Mouse (Mus musculus): ENCODE results near the gene Mpp2. TPM values are rescaled to one million over a fixed set of nuclear protein-coding genes. Genes with fewer than 3 reads are reported as not detected.

Mpp2 gene
- polyA plus RNA-seq, 1 experiment: 4.3 TPM

DNA sequence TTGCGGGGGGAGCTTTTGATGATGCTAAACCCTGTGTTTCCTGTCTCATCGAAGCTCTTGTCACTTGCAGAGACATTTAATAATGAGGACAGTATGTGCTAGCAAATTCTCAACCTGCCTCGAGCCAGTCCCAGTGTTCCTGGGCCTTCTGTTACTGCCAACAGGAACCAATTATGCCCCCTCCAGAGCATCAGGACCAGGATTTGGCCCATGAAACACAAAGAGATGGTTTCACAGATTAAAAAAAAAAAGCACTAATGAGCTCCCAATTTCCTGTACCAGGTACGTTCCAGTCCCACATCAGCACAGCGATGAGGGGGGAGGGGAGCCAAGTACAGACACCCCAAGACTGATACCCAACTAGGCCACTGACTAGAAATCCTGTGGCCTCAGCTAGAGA lies 67.1 kb downstream of the Mpp2 start:
- no peak overlapping the region for H3K4me3 ChIP-seq
- H3K27me3 ChIP-seq (ENCODE audit: control insufficient read depth, insufficient read depth, insufficient read length): peaks cover 4% of the 10 kb centered on the region
- TF ChIP-seq CEBPB (IDR thresholded peaks at IDR 0.05; ENCODE audit: insufficient read depth, poor library complexity, severe bottlenecking): no peak
- TF ChIP-seq TCF12 (IDR thresholded peaks at IDR 0.05; ENCODE audit: insufficient read depth, poor library complexity, severe bottlenecking): no peak
- TF ChIP-seq E2F4 (IDR thresholded peaks at IDR 0.05; ENCODE audit: insufficient read depth): no peak
- no peak for TF ChIP-seq REST (IDR thresholded peaks at IDR 0.05; ENCODE audit: insufficient read depth, insufficient read length)
- TF ChIP-seq MYOD1 (IDR thresholded peaks at IDR 0.05; ENCODE audit: control insufficient read depth in 1 of 3, insufficient read length in 2 of 3, low read depth in 2 of 3): no peak
- TF ChIP-seq TCF3 (IDR thresholded peaks at IDR 0.05; ENCODE audit: insufficient read length, low read depth): no peak
- TF ChIP-seq MYOG (IDR thresholded peaks at IDR 0.05; ENCODE audit: control insufficient read depth in 1 of 3, insufficient read depth in 1 of 3, insufficient read length in 2 of 3, low read depth in 2 of 3): no peak
- no peak overlapping the region for H3ac ChIP-seq (ENCODE audit: control insufficient read depth, insufficient read length)
- no peaks in the 10 kb centered on the region for H3K36me3 ChIP-seq (ENCODE audit: control insufficient read depth, insufficient read depth)
- no peak overlapping the region for H3K4me2 ChIP-seq (ENCODE audit: low read depth)
- no peaks in the 10 kb centered on the region for H3K79me2 ChIP-seq (ENCODE audit: control insufficient read depth, insufficient read depth)

DNA sequence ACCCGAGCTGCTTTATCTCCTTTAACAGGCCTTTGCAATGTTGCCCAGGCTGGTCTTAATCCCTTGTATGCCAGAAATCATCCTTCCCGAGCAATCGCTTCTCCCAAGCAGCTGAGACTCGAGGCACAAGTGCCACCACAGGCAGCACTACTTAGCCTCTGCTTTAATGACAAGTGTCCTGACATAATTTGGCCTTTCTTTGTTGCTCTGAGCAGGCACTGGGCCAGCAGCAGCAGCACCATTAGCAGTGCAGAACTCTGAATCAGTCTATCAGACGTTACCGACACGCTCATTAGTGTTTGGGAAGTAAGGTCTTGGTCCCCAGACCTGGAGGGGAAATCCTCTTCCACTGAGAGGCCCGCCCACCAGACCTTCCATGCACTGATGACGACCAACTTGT lies 68.6 kb downstream of the Mpp2 start:
- Histone ChIP-seq H3K27me3 (ENCODE audit: control insufficient read depth, insufficient read depth, insufficient read length) (peaks cover 10% of the 10 kb centered on the region), H3K4me2 (ENCODE audit: low read depth) (no peak overlapping the region), H3ac (ENCODE audit: control insufficient read depth, insufficient read length) (no peak overlapping the region), H3K36me3 (ENCODE audit: control insufficient read depth, insufficient read depth) (no peaks in the 10 kb centered on the region), H3K79me2 (ENCODE audit: control insufficient read depth, insufficient read depth) (no peaks in the 10 kb centered on the region), H3K4me3 (no peak overlapping the region)
- TF ChIP-seq MYOG (IDR thresholded peaks at IDR 0.05; ENCODE audit: control insufficient read depth in 1 of 3, insufficient read depth in 1 of 3, insufficient read length in 2 of 3, low read depth in 2 of 3) (no peak), TCF3 (IDR thresholded peaks at IDR 0.05; ENCODE audit: insufficient read length, low read depth) (no peak), POLR2A (IDR thresholded peaks at IDR 0.05; ENCODE audit: insufficient read length, low read depth) (no peak), E2F4 (IDR thresholded peaks at IDR 0.05; ENCODE audit: insufficient read depth) (no peak), MYOD1 (IDR thresholded peaks at IDR 0.05; ENCODE audit: control insufficient read depth in 1 of 3, insufficient read length in 2 of 3, low read depth in 2 of 3) (no peak), SRF (IDR thresholded peaks at IDR 0.05; ENCODE audit: control insufficient read depth, insufficient read length, low read depth) (no peak), REST (IDR thresholded peaks at IDR 0.05; ENCODE audit: insufficient read depth, insufficient read length) (no peak), TCF12 (IDR thresholded peaks at IDR 0.05; ENCODE audit: insufficient read depth, poor library complexity, severe bottlenecking) (no peak), USF1 (IDR thresholded peaks at IDR 0.05; ENCODE audit: low read depth) (no peak), MAX (IDR thresholded peaks at IDR 0.05; ENCODE audit: low read depth) (no peak)

DNA sequence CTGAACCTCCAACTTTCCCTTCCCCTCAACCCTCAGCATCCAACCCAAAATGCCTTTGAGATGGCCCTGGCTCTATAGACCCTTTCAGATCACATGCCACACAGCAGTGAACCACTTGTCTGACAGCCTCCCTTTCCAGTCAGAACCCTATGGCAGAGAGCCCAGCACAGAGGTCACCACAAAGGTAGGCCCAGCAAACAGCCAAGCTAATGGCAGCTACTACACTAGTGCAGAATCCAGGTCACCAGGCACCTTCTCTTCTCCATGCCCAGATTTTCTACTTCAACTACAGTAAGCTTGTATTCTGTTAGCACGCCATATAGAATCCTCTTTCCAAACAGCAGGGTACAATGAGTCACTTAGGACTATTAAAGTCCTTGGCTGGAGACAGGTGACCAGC lies 72.2 kb downstream of the Mpp2 start:
- no peaks in the 10 kb centered on the region for H3K36me3 ChIP-seq (ENCODE audit: control insufficient read depth, insufficient read depth)
- H3K27me3 ChIP-seq (ENCODE audit: control insufficient read depth, insufficient read depth, insufficient read length): peaks cover 16% of the 10 kb centered on the region
- H3ac ChIP-seq (ENCODE audit: control insufficient read depth, insufficient read length): no peak overlapping the region
- H3K79me2 ChIP-seq (ENCODE audit: control insufficient read depth, insufficient read depth): no peaks in the 10 kb centered on the region
- H3K4me3 ChIP-seq: no peak overlapping the region
- no peak overlapping the region for H3K4me2 ChIP-seq (ENCODE audit: low read depth)
- TF ChIP-seq POLR2A (IDR thresholded peaks at IDR 0.05; ENCODE audit: insufficient read length, low read depth) (no peak), MYOD1 (IDR thresholded peaks at IDR 0.05; ENCODE audit: control insufficient read depth in 1 of 3, insufficient read length in 2 of 3, low read depth in 2 of 3) (no peak), USF1 (IDR thresholded peaks at IDR 0.05; ENCODE audit: low read depth) (no peak), REST (IDR thresholded peaks at IDR 0.05; ENCODE audit: insufficient read depth, insufficient read length) (no peak), TCF12 (IDR thresholded peaks at IDR 0.05; ENCODE audit: insufficient read depth, poor library complexity, severe bottlenecking) (no peak), MYOG (IDR thresholded peaks at IDR 0.05; ENCODE audit: control insufficient read depth in 1 of 3, insufficient read depth in 1 of 3, insufficient read length in 2 of 3, low read depth in 2 of 3) (no peak), SRF (IDR thresholded peaks at IDR 0.05; ENCODE audit: control insufficient read depth, insufficient read length, low read depth) (no peak), CEBPB (IDR thresholded peaks at IDR 0.05; ENCODE audit: insufficient read depth, poor library complexity, severe bottlenecking) (no peak), E2F4 (IDR thresholded peaks at IDR 0.05; ENCODE audit: insufficient read depth) (no peak), POLR2AphosphoS2 (IDR thresholded peaks at IDR 0.05; ENCODE audit: insufficient read length, low read depth) (no peak), MAX (IDR thresholded peaks at IDR 0.05; ENCODE audit: low read depth) (no peak), TCF3 (IDR thresholded peaks at IDR 0.05; ENCODE audit: insufficient read length, low read depth) (no peak)

DNA sequence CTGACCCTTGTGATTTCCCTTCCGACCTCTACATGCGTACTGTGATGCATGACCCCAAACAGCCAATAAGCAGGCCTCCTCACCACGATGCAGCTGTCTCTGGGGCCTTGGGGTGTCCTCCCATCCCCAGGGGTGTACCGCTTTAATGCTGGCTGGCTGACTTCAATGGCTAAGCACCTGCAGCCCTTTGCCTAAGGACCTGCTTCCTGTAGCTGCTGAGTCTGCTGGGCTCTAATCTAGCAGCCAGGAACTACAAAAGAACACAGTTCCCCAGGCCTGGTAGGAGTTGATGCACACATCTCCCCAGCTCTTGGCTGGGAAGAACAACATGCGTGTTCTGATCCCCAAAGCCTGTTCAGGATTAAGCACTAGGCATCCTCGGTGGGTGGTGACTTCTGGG lies 72.8 kb downstream of the Mpp2 start:
- TF ChIP-seq SRF (IDR thresholded peaks at IDR 0.05; ENCODE audit: control insufficient read depth, insufficient read length, low read depth) (no peak), E2F4 (IDR thresholded peaks at IDR 0.05; ENCODE audit: insufficient read depth) (no peak), MYOG (IDR thresholded peaks at IDR 0.05; ENCODE audit: control insufficient read depth in 1 of 3, insufficient read depth in 1 of 3, insufficient read length in 2 of 3, low read depth in 2 of 3) (no peak), USF1 (IDR thresholded peaks at IDR 0.05; ENCODE audit: low read depth) (no peak), POLR2AphosphoS2 (IDR thresholded peaks at IDR 0.05; ENCODE audit: insufficient read length, low read depth) (no peak), CEBPB (IDR thresholded peaks at IDR 0.05; ENCODE audit: insufficient read depth, poor library complexity, severe bottlenecking) (no peak), POLR2A (IDR thresholded peaks at IDR 0.05; ENCODE audit: insufficient read length, low read depth) (no peak), MYOD1 (IDR thresholded peaks at IDR 0.05; ENCODE audit: control insufficient read depth in 1 of 3, insufficient read length in 2 of 3, low read depth in 2 of 3) (no peak), REST (IDR thresholded peaks at IDR 0.05; ENCODE audit: insufficient read depth, insufficient read length) (no peak), MAX (IDR thresholded peaks at IDR 0.05; ENCODE audit: low read depth) (no peak), TCF12 (IDR thresholded peaks at IDR 0.05; ENCODE audit: insufficient read depth, poor library complexity, severe bottlenecking) (no peak), TCF3 (IDR thresholded peaks at IDR 0.05; ENCODE audit: insufficient read length, low read depth) (no peak)
- Histone ChIP-seq H3K4me3 (no peak overlapping the region), H3K36me3 (ENCODE audit: control insufficient read depth, insufficient read depth) (no peaks in the 10 kb centered on the region), H3K4me2 (ENCODE audit: low read depth) (no peak overlapping the region), H3ac (ENCODE audit: control insufficient read depth, insufficient read length) (no peak overlapping the region), H3K27me3 (ENCODE audit: control insufficient read depth, insufficient read depth, insufficient read length) (peaks cover 18% of the 10 kb centered on the region), H3K79me2 (ENCODE audit: control insufficient read depth, insufficient read depth) (no peaks in the 10 kb centered on the region)

DNA sequence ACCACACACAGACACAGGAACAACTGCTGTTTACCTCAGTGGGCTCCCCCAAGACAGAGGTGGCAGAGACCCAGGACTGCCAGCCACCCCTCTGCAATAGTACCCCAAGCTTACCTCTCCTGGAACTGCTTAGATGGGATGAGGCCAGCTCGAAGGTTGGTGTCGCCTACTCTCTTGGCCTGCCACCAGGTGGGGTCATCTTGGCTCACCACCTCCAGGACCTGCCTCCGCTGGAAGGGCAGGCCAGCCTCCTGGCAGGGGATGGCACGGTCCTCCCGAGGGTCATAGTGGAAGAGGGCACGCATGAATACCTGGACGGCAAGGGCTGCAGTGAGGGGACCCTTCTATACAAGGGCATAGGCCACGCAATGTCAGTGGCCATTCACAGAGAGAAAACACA lies 75.1 kb downstream of the Mpp2 start:
- no peak overlapping the region for H3ac ChIP-seq (ENCODE audit: control insufficient read depth, insufficient read length)
- TF ChIP-seq TCF3 (IDR thresholded peaks at IDR 0.05; ENCODE audit: insufficient read length, low read depth) (no peak), USF1 (IDR thresholded peaks at IDR 0.05; ENCODE audit: low read depth) (no peak)
- H3K79me2 ChIP-seq (ENCODE audit: control insufficient read depth, insufficient read depth): no peaks in the 10 kb centered on the region
- H3K4me3 ChIP-seq: no peak overlapping the region
- peaks cover 23% of the 10 kb centered on the region for H3K27me3 ChIP-seq (ENCODE audit: control insufficient read depth, insufficient read depth, insufficient read length)
- H3K36me3 ChIP-seq (ENCODE audit: control insufficient read depth, insufficient read depth): no peaks in the 10 kb centered on the region
- H3K4me2 ChIP-seq (ENCODE audit: low read depth): no peak overlapping the region
